Mouse (Mus musculus) thymus, postnatal 10 days (tissue): ENCODE results near the gene Pip5k1a.
A peak's percentile ranks its signal among the peaks of the same experiment; 100 is the strongest.
"Not testable (repeated sequence)": the region's sequence is repeated elsewhere in the genome, so short reads cannot be mapped to it uniquely, and the experiment has no call there.

ENCODE experiments used
- DNase-seq, 2 experiments: peaks; one replicate each; pipeline ENCODE4 v3.0.0; 2021; ENCODE audit warnings: low spot score in 2 of 2

Pip5k1a gene

DNA sequence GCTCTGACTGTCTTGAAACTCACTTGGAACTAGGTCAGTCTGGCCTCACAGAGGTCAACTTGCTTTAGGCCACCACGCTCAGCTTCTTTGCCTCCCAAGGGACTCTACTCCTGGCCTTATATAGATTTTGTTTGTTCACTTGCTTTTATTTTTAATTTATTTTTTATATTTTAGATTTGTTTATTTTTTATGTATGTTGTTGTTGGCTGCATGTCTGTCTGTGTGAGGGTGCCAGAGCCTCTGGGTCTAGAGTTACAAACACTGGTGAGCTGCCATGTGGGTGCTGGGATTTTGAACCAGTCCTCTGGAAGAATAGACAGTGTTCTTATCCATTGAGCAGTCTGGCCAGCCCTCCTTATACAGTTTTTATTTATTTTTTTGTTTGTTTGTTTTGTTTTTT, 6.0 kb upstream of the Pip5k1a start:
- no peak for DNase-seq

DNA sequence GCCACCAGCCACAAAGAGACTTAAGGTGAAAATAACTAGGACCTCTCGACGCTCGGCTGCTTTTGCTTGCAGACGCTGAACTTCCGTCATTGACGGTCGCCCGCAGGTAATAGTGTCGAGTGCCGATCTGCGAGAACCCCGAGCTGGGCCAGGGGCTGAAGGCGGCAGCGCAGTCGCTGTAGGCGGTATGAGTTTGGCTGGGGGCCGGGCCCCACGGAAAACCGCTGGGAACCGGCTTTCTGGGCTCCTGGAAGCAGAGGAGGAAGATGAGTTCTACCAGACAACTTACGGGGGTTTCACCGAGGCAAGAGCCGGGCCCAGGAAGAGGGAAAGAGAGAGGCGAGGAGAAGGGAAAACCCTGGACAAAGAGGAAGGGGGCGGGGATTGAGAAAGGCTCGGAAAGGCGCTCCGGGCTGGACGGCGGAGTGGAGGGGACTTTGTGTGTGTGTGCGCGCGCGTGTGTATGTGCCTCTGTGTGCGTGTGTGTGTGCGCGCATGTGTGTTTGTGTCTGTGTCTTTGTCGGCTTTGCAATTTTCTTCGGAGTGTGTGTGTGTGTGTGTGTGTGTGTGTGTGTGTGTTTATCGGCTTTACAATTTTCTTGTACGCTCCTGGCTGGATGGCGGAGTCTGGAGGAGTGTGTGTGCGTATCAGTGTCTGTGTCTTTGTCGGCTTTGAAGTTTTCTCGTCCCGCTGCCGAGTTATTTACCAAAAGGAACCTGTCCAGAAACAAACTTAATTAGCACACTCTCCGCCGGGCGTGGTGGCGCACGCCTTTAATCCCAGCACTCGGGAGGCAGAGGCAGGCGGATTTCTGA, 4.4 kb upstream of the Pip5k1a start, which contains the start of gene Vps72:
Vps72 (plus strand) TSS at position 112 of the 816 bp plus-strand sequence.
- DNase-seq: peak; percentile 80 to 82

DNA sequence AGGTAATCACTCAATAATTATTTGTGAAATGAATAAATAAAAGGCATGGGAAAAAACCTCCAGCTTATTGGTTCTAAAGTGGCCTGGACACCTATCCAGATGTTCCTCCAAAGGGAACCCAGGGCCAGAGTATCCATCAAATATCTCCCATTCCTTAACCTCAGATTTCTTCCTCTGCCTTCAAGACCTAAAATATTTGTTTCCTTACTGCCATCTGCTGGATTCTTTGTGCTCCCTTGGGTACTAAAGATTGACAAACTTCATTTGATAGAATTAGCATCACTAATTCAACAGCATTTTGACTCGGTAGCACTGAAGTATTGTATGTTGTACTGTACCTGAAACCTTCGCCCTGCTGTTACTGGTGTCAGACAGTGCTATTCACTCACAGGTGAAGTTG, 1.2 kb upstream of the Pip5k1a start:
- no peak for DNase-seq

DNA sequence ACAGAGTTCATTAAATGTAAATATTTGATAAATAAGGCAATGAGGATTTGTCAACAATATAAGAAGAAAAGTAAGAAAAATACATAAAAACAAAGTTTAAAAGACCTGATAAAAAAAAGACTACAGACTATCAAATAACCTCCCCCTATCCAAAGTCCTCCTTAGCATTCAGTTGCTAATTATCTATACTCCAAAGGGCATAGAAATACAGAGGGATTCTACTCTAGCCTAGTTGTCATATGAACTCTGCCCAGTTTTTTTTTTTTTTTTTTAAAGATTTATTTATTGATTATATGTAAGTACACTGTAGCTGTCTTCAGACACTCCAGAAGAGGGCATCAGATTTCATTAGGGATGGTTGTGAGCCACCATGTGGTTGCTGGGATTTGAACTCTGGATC, 578 bp upstream of the Pip5k1a start:
- DNase-seq: not testable (repeated sequence)

DNA sequence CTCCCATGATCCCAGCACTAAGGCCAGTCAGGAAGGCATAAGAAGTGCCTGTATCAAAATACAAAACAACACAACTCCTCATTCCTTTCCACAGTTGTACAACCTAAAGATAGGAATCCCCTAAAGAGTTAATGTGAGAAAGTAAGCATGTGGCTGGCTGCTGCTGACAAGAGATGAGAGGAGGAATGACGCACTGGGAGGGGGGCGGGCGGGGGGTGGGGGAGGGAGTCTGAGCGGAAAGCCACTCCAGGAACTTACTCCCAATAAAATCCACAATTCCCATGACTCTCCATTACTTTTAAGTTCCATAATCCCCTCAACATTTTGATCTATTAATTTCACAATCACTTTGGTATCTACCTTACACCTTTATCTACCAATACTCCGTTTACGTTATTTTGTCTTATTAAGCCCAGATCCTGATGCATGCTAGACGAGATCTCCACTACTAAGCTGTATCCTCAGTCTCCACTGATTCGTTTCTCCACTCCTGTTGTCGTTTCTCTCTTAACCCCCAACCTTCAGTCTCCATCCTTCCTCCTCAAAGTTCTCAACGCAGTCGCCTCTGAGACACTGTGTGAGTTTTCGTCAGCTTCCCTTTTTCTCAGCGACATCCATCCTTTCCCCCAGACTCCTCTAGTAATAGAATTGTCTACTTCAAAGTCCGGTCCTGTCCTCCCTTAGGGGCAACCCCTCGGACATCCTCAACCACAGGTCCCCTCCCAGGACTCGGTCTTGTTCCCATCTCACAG, 968 bp downstream of the Pip5k1a start:
- no peak for DNase-seq

DNA sequence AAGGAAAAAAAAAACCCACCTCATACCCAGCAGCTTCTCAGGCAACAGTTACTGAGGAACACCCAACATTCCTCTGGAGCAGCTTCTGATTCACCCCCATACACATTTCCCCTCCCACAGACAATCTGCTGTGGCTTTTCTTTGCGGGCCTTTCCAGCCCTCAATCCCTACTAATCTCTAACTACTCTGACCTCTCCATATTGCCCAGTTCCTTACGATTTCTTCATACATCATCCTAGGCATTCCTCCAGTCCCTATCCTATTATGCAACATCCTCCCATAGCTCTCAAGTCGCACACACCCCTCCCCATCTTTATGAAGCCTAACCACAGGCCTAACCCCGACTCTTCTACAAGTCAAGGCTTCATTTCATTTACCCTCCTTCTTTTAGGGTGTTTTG, 1.6 kb downstream of the Pip5k1a start:
- DNase-seq: no peak

DNA sequence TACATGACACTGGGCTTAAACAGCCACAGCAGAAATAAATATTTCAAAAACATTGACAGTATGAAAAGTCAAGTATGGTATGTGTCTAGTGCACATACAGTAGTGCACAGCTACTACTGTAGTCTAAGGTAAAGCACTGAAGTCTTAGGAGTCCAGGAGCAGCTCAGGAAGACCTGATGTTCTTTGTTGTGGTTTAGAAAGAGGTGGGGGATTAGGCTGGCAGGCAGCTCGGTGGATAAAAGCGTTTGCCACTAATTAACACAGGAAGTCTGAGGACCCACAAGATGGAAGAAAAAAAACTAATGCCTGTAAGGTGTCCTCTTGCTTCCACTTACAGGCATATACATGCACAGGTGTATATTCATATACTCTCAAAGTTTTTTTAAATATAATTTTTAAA, 5.9 kb downstream of the Pip5k1a start:
- DNase-seq: no peak

DNA sequence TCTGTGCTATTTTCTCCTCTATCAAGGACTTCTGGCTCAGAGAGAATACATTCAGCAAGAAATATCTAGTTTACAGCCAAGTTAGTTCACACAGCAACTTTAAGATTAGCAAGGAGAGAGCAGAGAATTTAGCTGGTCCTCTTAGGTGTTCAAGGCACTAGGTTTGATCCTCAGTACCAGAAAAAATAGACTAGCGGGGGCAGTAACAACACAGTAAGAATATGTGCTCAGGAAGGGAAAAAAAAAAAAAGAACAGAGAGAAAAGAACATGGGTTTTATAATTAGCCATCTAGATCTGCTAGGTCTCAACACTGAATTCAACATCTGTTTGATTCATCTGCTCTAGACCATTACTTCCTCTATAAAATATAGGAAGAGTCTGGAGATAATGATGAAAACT, 18.7 kb downstream of the Pip5k1a start:
- no peak for DNase-seq

DNA sequence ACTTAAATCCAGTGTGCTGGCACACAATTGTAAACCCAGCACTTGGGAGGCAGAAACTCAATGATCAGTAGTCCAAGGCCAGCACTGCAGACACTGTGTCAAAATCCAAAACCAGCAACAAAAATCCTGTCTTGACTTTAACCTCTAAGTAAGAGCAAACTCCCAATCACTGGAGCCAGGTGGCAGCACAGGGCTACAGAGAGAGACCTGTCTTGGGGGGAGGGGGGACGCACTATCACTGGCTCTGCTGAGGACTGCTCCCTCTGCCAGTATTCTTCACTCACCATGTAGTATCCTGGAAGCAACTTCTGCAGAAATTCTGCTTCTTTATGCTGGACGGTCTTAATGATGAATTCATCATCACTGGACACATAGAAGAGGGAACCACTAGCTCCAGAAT, 35.1 kb downstream of the Pip5k1a start:
- no peak for DNase-seq

DNA sequence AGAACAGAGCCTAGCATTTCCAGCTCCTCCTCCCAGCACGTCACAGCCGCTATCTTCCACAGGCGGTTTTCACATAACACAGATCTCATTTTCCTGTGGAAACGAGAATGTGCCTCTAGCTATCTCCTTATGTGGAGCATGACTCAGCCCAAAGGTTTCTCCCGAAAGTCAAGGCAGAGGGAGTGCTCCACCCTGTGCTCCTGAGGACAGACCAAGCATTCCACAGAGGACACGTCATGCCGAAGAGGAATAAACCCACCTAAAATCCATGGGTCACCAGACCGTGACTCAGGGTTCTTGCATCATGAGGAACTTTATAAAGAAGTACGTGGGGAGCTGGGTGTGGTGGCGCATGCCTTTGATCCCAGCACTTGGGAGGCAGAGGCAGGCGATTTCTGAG, 40.2 kb downstream of the Pip5k1a start:
- no peak for DNase-seq

DNA sequence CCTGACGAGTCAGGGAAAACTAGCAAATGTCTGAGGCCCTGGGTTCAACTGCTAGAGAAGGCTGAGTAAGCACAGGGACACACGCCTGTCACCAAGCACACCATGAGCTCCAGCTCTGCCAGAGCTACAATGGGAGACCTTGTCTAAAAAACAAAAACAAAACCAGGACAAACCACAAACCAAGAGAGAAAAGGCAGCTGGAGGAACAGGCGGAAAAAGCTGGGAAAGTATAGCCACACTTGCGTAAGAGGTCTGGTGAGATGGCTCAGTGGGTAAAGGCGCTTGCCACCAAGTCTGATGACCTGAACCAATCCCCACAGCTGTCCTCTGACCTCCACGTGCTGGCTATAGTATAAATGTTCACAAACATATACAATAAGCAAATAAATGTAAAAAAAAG, 40.6 kb downstream of the Pip5k1a start:
- DNase-seq: no peak

DNA sequence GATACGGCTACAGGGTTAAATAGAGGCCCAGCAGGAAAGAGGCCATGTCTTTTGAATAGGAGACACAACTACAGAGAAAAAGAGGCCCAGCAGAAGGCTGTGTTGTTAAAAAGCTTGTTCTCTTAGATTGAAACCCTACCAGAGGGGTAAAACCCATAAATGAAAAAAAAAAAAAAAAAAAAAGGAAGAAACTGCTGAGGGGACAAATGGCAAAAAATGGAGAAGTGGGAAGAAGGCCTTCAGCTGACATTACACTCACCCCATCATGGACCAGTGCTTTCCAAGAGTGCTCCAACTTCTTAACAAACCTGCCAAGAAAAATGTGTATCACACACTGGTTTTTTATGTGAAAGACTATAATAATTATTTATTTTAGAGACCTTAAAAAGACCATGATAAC, 41.2 kb downstream of the Pip5k1a start:
- DNase-seq: no peak

DNA sequence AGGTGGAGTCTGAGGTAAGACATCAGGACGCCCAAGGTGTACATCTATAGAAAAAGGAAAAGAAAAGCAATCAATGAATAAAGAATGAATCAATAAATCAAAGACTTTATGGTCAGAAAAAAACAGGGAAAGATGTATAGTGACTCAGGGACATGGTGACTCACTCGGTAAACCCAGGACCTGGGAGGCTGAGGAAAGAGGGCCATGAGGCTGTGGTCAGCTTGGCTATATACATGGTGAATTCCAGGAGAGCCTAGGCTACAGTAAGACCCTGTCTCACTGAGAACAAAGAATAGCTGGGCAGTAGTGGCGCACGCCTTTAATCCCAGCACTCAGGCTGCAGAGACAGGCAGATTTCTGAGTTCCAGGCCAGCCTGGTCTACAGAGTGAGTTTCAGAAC, 43.0 kb downstream of the Pip5k1a start:
- no peak for DNase-seq

DNA sequence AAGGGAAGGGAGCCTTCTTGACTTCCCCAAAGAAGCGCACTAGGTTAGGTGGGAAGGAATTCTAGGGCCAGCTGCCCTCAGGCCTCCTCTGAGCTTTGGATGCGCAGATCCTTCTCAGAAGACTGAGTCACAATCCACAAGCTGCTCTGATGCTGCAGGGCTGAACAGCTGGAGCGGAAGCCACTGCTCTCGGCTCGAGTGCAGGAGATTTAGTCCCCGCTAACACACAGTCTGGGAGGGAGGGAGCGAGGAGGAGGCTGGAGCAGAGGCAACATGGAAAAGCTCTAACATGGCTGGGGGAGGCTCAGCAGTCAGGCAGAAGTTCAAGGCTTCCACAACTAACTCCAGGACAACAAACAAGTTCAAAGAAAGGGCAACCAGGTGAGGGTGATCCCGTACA, 48.7 kb downstream of the Pip5k1a start:
- DNase-seq: no peak

DNA sequence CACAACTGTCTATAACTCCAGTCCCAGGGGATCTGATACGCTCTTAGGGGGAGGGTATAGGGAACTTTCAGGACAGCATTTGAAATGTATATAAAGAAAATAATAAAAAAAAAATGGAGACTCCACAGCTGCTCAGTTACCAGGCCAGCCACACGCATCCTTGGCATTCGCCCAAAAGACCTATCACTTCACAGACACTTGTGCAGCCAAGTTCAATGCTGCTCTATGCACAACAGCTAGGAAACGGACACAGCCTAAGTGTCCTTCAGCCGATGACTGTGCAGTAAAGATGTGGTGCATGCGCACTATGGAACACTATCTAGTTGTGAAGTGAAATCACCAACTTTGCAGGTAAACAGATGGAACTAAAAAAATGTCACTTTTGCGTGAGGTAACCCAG, 50.5 kb downstream of the Pip5k1a start:
- DNase-seq: no peak

DNA sequence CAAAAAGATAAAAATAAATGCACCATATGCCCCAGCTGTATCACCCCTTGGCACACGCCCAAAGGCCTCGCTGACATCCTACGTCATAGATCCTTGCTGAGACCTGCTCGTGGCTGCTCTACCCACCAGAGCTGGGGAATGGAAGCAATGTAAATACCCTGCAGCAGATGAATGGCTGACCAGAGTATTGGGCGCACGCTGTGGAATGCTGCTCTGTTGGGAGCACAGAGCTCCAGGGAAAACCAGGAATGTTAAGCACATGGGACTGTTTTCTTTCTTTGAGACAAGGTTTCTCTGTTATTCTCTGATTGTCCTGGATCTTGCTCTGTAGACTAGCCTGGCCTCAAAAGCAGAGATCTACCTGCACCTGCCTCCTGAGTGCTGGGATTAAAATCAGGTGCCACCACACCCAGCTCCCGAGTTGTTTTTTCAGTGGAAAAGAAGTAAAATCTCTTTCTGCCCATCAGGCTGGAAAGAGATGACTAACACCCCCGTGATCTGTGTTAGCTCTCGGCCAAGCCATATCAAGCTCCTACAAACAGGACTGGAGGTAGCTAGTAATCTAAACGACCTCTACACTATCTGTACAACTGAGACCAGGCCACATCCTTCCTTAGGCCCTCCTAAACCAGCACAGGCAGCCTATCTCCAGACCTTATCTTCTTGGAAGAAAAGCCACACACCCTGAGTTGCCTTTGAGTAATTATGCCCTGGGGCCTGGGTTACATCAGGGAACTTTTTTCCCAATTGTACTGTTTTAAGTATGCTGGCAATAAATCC, 52.1 kb downstream of the Pip5k1a start:
- no peak for DNase-seq

DNA sequence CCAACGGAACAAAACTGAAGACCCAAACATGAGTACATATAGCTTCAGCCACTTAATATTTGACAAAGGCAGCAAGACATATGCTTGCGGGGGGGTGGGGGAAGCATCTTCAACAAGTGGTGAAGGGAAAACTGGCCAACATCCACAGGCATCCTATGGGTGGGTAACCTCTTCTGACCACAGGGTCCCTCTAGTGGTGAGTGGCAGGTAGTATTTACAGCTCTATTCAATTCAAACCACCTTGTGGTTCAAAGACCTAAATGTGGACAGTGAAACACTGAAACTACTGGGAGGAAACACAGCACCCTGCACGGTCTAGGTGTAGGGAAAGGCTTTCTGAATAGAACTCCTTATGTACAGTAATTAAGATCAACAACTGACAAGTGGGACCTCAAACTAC, 53.0 kb downstream of the Pip5k1a start:
- peak; percentile 20 to 57 for DNase-seq

DNA sequence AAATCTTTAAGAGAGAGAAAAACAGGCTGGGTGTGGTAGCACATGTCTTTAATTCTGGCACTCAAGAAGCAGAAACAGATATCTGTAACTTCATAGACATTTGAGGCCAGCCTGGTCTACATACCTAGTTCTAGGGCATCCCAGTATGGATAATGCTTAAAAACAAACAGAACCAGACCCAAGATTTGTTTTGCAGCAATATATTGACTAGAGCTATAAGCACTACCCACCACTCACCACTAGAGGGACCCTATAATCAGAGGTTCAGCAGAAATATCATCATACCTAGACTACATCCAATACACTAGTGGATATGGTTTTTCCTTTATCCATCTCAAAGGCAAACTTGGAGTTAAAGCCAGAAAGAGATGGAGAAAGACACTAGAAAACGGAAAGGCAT, 53.8 kb downstream of the Pip5k1a start:
- peak; percentile 21 to 58 for DNase-seq

DNA sequence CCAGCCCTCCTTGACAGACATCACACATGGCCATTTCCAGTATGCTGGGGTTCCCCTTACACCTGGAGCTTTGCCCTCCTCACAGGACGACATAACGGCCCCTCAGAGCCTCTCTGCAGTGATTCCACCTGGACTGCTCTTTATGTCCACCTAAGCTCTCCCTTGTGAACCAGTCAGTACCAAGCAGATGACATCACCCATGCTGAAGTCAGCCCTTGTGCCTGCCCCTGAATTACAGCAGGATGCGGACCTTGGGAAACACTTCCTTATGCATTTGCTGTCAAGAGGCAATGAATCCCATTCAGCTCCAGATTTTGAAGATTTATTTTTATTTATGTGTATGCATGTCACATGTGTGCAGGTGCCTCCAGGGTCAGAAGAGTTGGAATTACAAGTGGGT, 58.8 kb downstream of the Pip5k1a start:
- no peak for DNase-seq

DNA sequence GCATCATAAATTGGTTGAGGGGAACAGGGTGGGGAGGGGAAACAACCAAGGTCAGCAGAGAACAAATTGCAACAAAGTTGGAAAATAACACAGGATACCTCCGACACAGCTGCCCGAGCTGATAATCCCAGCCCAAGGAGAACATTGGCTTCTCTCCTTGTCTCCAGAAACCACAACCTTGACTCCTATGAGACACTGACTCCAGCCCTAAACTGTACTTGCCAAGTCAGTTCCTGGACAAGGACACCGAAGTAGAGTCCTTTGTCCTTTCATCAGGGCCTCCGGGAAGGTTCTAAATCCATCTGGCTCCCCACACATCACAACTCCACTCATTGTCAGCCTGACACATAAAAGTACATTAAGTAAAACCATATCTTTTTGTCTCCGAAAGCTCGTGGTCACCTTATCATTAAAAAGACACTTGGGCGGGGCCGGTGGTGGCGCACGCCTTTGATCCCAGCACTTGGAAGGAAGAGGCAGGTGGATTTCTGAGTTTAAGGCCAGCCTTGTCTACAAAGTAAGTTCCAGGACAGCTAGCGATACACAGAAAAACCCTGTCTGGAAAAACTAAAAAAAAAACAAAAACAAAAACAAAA, 60.2 kb downstream of the Pip5k1a start:
- DNase-seq: no peak

DNA sequence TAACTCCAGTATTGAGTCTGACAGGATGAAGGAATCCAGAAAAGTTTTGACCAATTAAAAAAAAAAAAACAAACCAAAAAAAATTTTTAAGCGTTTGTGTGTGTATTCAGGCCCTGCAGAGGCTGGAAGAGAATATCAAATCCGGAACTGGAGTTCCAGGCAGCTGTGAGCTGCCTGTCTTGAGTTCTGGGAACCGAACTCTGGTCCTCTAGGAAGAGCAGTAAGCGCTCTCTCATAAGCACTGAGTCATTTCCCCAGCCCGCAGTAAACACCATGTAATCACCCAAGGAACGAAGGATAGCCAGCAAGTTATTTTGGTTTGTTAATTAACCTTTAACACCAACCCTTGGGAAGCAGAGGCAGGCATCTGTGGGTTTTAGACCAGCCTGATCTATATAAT, 63.5 kb downstream of the Pip5k1a start:
- DNase-seq: no peak

DNA sequence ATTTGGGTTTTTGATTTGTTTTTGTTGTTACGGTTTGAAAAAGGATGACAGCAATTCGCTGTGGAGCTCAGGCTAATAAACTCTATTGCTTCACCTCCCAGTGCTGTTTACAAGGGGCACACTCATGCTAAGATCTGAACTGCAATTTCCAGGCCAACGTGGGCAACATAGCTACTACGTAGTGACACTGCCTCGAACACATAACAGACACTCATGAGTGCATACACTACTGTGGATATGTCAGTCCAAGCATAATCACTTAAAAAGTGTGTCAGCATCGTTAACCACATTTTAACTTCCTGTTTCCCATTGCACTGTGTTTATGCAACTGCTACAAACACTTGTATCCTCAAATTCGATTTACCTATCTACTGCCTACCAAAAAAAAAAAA, 63.9 kb downstream of the Pip5k1a start:
- DNase-seq: peak in 1 of 2 experiments; percentile 28
